17 mouse cellular contexts compared by ENCODE assay signal in genomic region chr14:120835758-120836157, GRCm38 (mm10).
DNase-seq lines count a peak whose midpoint lies in the region; ATAC-seq and TF ChIP-seq lines count a peak whose summit lies in the region.
"Had no signal": no experiment of that assay in that cellular context is flagged by ENCODE, and none has a peak within 500 bp of the region (broad histone marks: within the 10 kb centered on the region; RNA-seq: fewer than 3 reads in every experiment).

No protein-coding gene starts in this region.

- WGBS in heart, postnatal 0 days, result 60% methylated on average over 5 of the region's 5 CpGs
- 61% methylated on average over 5 of the region's 5 CpGs for WGBS in lung, postnatal 0 days

- no peak for TF ChIP-seq EP300 in heart, postnatal 0 days (IDR thresholded peaks at IDR 0.05; ENCODE audit: low read depth)
- TF ChIP-seq EP300 in lung, postnatal 0 days (IDR thresholded peaks at IDR 0.05), result no peak

- TF ChIP-seq POLR2A in embryonic fibroblast, embryonic 13.5 days (IDR thresholded peaks at IDR 0.05; ENCODE audit: low read depth, low read length), result no peak

- H3K9ac ChIP-seq in heart, postnatal 0 days (replicated peaks; ENCODE audit: low read depth, low read length), result no peak overlapping the region
- no peak overlapping the region for H3K9ac ChIP-seq in lung, postnatal 0 days (replicated peaks; ENCODE audit: low read depth)
- H3K9ac ChIP-seq: heart, embryonic 12.5 days; limb, embryonic 15.5 days; midbrain, embryonic 12.5 days had no signal

- peak; percentile 44 for TF ChIP-seq CTCF in heart, postnatal 0 days (IDR thresholded peaks at IDR 0.05; ENCODE audit: low read depth)
- peak; percentile 44 for TF ChIP-seq CTCF in lung, postnatal 0 days (IDR thresholded peaks at IDR 0.05)
- 0 out of 2 replicates have a peak, but pooled peaks have one; percentile 7 for TF ChIP-seq CTCF in embryonic fibroblast, embryonic 13.5 days (IDR thresholded peaks at IDR 0.05; ENCODE audit: borderline replicate concordance, insufficient read depth, low read length)

- H3K4me2 ChIP-seq in heart, postnatal 0 days (ENCODE audit: low read depth, low read length), result no peak overlapping the region
- no peak overlapping the region for H3K4me2 ChIP-seq in lung, postnatal 0 days (replicated peaks; ENCODE audit: low read depth, low read length)
- H3K4me2 ChIP-seq: heart, embryonic 12.5 days; limb, embryonic 15.5 days; midbrain, embryonic 12.5 days had no signal

- H3K27ac ChIP-seq in heart, postnatal 0 days (ENCODE audit: low read depth), result no peak overlapping the region
- H3K27ac ChIP-seq in lung, postnatal 0 days (ENCODE audit: low read length), result no peak overlapping the region
- H3K27ac ChIP-seq in embryonic fibroblast, embryonic 13.5 days (ENCODE audit: insufficient read depth, low read length), result no peak overlapping the region
- H3K27ac ChIP-seq: limb, embryonic 15.5 days; midbrain, embryonic 12.5 days had no signal

- H3K4me1 ChIP-seq in heart, postnatal 0 days (ENCODE audit: control insufficient read depth, insufficient read depth), result peaks cover 8% of the 10 kb centered on the region; the same call in 1 of the 2 replicates
- no peaks in the 10 kb centered on the region for H3K4me1 ChIP-seq in lung, postnatal 0 days (ENCODE audit: insufficient read depth, low read depth, low read length)
- peaks cover 6% of the 10 kb centered on the region for H3K4me1 ChIP-seq in embryonic fibroblast, embryonic 13.5 days (ENCODE audit: control insufficient read depth, insufficient read depth, low read length)

- ATAC-seq in heart, postnatal 0 days (ENCODE audit: insufficient read depth, low read depth), result no peak
- ATAC-seq in lung, postnatal 0 days, result no peak
- no peak for ATAC-seq in erythroblast, adult 5-6 weeks (replicated peaks; ENCODE audit: low FRiP score, poor library complexity, severe bottlenecking)

- peak; percentile 24 to 26 for DNase-seq in cerebellum, postnatal 14 days
- no peak for DNase-seq in cerebellum, postnatal 36 days
- DNase-seq in heart, postnatal 0 days (ENCODE audit: low spot score), result no peak
- DNase-seq in heart, postnatal 4 days, result no peak
- peak; percentile 32 for DNase-seq in lung, postnatal 0 days (ENCODE audit: low spot score)
- no peak for DNase-seq in lung, adult 18-20 months
- DNase-seq: adrenal gland, postnatal 36 days; cerebellum, adult 11 months; gastrocnemius, postnatal 10 days; kidney, adult 11 months; lung, postnatal 10 days; spleen, adult 18-20 months had no signal

- H3K9me3 ChIP-seq in heart, postnatal 0 days (replicated peaks; ENCODE audit: control insufficient read depth, low read length), result no peaks in the 10 kb centered on the region
- H3K9me3 ChIP-seq in lung, postnatal 0 days (ENCODE audit: low read length), result no peaks in the 10 kb centered on the region
- H3K9me3 ChIP-seq: heart, embryonic 12.5 days; limb, embryonic 15.5 days; midbrain, embryonic 12.5 days had no signal

- H3K27me3 ChIP-seq in heart, postnatal 0 days (ENCODE audit: control insufficient read depth, insufficient read depth, low read length), result no peaks in the 10 kb centered on the region
- no peaks in the 10 kb centered on the region for H3K27me3 ChIP-seq in lung, postnatal 0 days (replicated peaks; ENCODE audit: insufficient read depth, low read length)
- H3K27me3 ChIP-seq: heart, embryonic 12.5 days; limb, embryonic 15.5 days had no signal

- no peak overlapping the region for H3K4me3 ChIP-seq in heart, postnatal 0 days (ENCODE audit: low read depth, low read length)
- H3K4me3 ChIP-seq in lung, postnatal 0 days (ENCODE audit: low read depth, low read length), result no peak overlapping the region
- H3K4me3 ChIP-seq in embryonic fibroblast, embryonic 13.5 days (ENCODE audit: insufficient read depth, low read length), result no peak overlapping the region
- H3K4me3 ChIP-seq: heart, embryonic 12.5 days; limb, embryonic 15.5 days; midbrain, embryonic 12.5 days had no signal

- no peaks in the 10 kb centered on the region for H3K36me3 ChIP-seq in heart, postnatal 0 days (replicated peaks; ENCODE audit: control insufficient read depth, insufficient read depth, low read length)
- H3K36me3 ChIP-seq in lung, postnatal 0 days (ENCODE audit: insufficient read depth, low read length), result no peaks in the 10 kb centered on the region
- H3K36me3 ChIP-seq: heart, embryonic 12.5 days; limb, embryonic 15.5 days; midbrain, embryonic 12.5 days had no signal

Comparison
In these comparisons a context has a peak if more than half of its experiments do, and no peak if none do; other contexts are left out.
1. DNase-seq: peak in cerebellum, postnatal 14 days (2 of 2) and lung, postnatal 0 days (single experiment); none in cerebellum, postnatal 36 days (0 of 2), heart, postnatal 0 days (single experiment), heart, postnatal 4 days (single experiment) and lung, adult 18-20 months (0 of 2).
2. Peak in every context shown above with its lines, with median percentiles within 50 percentile points of each other: CTCF ChIP-seq.